Mouse (Mus musculus): ENCODE data around the gene Map1s.
"Not testable (repeated sequence)": the region's sequence is repeated elsewhere in the genome, so short reads cannot be mapped to it uniquely, and the experiment has no call there.

Map1s gene

DNA sequence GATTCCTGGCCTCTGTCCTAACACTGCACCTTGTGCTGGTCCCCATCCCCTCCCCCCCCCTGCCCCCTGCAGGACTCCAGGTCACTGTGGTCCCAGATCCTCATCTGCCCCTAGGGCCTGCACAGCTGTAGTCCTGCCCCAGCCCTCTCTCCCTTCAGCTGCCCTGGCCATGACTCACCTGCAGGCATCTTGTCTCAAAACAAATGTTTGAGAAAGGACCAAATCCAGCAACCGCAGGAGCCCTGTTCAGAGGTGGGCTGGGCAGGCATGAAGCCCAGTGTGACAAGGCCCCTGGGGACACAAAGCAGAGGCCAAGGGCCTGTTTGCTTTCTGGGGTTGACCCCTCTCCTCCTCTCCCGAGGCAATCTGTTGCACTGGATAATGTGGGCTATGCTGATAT is 27.6 kb upstream of the Map1s start:
- DNase-seq (ENCODE audit: low spot score) = no peak

DNA sequence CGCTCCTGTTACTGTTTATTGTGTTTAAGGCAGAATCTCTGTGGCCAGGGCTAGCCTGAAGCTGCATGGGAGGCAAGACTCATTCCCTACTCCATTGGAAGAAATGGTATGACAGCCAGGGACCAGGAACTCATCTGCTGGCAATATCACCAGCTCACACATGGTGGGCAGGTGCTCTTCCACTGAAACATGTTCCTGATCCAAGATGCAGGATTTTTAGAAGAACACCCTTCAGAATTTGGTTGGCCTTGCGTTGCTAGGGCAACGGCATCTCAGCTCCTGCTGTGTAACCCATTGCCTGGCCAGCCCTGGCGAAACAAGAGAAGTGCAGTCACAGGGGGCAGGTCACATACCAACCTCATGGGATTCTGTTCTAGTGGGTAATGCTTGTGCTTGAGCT is 26.2 kb upstream of the Map1s start:
- no peak for DNase-seq (ENCODE audit: low spot score)

DNA sequence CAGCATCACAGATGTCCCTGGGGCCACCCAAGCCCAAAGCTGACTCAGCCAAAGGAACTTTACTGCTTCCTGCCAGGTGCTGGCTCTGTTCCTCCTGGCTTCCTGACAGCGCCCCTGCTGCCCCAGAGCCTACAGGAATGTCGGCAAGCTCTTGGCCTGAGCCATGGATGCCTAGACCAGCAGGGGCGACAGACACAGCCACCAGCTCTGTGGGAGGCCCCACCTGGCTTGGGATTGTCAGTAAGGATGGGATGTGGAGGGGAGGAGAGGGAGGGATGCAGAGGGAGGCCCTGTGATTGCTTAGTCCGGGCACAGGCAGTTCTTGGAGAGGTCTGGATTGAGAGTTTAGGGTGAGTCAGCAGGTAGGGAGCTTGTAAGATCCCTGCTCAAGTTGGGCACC is 25.6 kb upstream of the Map1s start:
- DNase-seq (ENCODE audit: low spot score) = no peak

DNA sequence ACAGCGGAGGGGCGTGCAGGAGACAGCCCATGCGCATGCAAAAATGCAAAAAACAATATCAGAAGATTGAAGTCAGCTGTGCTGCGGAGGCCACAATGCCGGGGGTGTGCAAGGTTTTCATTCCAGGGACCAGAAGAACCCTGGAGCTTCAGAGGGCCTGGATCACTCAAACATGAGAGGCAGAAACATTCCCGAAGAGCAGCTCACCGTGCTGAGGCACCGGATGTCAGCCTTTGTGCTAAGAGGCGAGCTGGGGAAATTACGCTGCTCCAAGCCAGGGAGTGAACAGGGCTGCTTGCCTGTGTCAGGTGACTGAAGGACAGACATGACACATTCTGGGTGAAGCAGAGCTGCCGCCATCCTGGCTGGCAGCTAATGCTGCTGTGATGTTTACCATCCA is 25.2 kb upstream of the Map1s start:
- DNase-seq (ENCODE audit: low spot score) = no peak

- DNase-seq (ENCODE audit: low spot score) = no peak
Observed at GRCm38 (mm10) chr8:70884186-70884585, 21.5 kb upstream of the Map1s start.

GRCm38 (mm10) chr8:70884683-70885082 is 21.0 kb upstream of the Map1s start:
- no peak for DNase-seq (ENCODE audit: low spot score)

GRCm38 (mm10) chr8:70885612-70886011 is 20.1 kb upstream of the Map1s start:
- no peak for DNase-seq (ENCODE audit: low spot score)

DNA sequence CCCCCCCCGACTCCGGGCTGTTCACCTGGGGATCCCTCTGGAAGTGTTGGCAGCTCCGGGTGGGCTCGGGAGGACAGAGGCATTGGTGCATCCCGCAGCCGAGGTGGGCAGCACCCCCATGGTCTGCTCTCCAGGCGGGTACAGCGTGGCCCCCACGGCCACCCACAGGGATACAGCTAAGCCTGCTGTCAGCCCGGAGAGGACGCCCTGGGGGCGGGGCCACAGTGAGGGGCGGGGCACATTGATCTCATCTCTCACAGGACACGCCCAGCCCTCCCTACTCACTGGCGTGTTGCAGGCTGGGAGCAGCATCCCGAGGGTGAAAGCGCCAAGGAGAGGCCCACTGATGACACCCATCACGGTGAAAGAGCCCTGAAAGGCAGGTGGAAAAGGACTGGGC is 18.1 kb upstream of the Map1s start:
- no peak for DNase-seq (ENCODE audit: low spot score)

GRCm38 (mm10) chr8:70890656-70891055 is 15.1 kb upstream of the Map1s start:
- DNase-seq (ENCODE audit: low spot score) = no peak

- DNase-seq (ENCODE audit: low spot score) = no peak
Observed at GRCm38 (mm10) chr8:70891356-70891755, 14.4 kb upstream of the Map1s start.

DNA sequence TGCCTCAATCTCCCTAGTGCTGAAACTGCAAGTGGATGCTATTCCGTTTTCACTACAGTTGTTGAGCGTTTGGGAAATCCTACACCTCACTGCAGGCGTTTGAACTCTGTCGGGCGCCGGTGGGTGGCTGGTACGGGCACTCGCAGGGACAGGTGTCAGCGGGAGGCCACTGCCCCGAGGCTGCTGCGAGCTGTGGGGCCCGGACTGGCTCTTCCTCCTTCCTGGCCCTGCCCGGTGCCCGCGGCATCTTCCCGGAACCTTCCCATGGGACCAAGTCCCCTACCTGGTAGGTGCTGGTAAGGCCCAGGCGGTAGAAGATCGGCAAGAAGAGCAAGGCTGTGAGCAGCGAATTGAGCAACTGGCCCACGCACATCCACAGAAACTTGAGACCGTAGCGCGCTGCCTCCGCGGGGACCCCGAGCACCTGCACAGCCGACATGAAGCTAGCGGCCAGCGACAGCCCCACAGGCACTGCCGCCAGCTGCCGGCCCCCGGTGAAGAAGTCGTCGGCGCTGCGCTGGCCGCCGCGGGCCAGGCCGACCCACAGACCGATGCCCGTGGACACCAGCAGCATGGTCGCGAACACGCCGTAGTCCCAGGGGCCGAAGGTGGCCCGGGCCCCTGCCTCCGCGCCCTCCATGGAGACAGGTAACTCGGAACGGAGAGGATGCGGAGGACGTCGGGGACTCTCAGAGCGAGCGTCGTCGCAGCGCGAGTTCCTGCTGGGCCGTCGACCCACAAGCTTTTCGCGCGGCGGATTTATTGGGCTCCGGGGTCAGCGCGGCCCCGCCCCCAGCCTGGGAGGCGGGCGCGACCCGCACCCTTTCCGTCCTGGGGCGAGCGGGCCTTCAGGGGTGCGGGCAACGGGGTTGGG is 13.5 kb upstream of the Map1s start, which contains the start of gene Slc5a5:
Gene Slc5a5, minus strand, starts transcription at position 736 of the 874 bp plus-strand sequence.
- no peak for DNase-seq (ENCODE audit: low spot score)

DNA sequence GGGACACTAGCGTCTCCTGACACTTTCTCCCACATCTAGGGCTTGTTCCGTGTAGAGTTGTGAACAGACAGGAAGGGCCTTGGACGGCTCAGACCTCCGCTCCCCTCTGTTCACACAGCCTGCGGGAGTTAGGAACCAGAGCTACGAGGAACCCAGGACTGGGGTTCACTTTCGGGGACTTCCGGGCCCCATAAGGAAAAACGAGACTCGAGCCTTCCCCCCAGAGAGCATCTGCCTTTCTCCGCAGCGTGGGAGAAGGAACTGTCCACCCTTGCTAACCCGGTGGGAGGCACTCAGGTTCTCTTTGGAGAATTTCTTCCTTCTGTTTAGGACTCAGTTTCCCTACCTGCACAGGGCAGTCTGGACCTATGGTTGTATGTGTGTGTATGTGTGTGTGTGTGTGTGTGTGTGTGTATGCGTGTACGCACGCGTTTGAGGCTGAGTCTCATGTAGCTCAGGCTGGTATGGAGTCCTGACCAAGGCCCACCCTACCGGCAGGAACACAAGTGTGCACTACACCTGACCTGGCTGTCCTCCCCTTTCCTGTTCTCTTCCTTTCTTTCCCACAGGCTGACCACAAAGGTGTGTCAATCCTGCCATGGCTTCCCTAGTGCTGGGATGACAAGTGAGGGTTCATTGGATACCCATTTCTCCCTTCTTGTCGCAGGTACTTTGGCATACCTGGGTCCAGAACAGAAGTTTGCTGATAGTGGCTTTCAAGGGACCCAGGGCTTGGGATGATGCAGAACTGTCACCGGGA is 12.7 kb upstream of the Map1s start:
- DNase-seq (ENCODE audit: low spot score) = no peak

GRCm38 (mm10) chr8:70893656-70894384 is 11.9 kb upstream of the Map1s start:
- peak; percentile 69 for DNase-seq (ENCODE audit: low spot score)

DNA sequence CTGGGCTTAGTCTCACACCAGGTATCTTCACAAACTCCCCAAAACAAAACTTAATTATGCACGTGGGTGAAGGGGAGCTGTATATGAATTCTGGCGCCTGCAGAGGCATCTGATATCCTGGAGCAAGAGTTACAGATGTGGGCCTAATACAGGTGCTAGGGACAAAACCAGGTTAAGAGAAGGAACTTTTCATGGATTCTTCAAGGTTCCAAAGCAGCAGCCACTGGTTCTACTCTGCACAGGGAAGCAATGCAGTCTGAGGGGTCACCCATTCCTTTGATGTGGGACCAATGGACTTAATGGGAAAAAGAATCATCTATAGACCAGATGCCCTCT is 11.4 kb upstream of the Map1s start:
- no peak for DNase-seq (ENCODE audit: low spot score)

GRCm38 (mm10) chr8:70894771-70895545 is 10.8 kb upstream of the Map1s start:
- DNase-seq (ENCODE audit: low spot score) = no peak

DNA sequence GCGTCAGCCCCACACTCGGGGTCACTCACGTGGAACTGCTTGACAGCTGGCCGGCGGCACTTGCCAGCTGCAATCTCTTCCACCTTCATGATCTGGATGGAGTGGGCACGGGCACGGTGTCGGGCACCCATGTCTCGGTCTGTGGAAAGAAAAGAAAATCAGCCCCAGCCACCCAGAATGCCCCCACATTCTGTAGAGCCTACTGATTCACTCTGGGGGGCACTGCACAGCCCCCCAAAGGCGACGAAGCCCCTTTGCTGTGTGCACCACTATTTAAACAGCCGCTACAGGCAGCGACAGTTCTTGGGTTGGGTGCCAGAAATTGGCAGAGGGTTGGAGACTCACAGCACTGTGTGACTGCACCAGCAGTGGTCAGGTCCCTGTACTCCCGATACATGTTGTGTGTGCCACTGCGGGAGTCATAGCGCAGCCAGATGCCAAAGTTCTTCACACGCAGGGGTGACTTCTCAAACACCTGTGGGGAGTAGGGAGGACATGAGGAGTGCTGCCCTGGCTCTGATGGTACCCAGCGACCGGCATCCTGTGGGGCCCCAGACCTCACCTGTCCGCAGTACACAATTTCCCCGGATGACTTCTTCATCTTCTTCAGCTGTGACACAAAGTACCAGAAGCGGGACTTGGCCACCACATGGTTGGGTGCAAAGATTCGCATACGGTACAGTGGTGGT is 10.0 kb upstream of the Map1s start:
- not testable (repeated sequence) for DNase-seq (ENCODE audit: low spot score)

- DNase-seq (ENCODE audit: low spot score) = no peak
Observed at GRCm38 (mm10) chr8:70896316-70897020, 9.3 kb upstream of the Map1s start.

GRCm38 (mm10) chr8:70897021-70897680 is 8.6 kb upstream of the Map1s start, which contains the start of gene Rpl18a:
Gene Rpl18a (minus strand): TSS chr8:70897412.
- peak; percentile 90 for DNase-seq (ENCODE audit: low spot score)

GRCm38 (mm10) chr8:70897681-70898413 is 7.9 kb upstream of the Map1s start:
- DNase-seq (ENCODE audit: low spot score) = peak; percentile 81

Measured in spleen, adult 12 weeks (tissue).